Mouse (Mus musculus) lung, embryonic 15.5 days (tissue): ENCODE measurements around the gene Mettl7a1. TPM values are rescaled to one million over a fixed set of nuclear protein-coding genes. Genes with fewer than 3 reads are reported as not detected.
A peak's percentile ranks its signal among the peaks of the same experiment; 100 is the strongest.
"Not testable (repeated sequence)": the region's sequence is repeated elsewhere in the genome, so short reads cannot be mapped to it uniquely, and the experiment has no call there.

Experiments used
- ATAC-seq: fragments of 200-750 bp; cut with Nextera tagmentation; 2 replicates; pipeline ENCODE4 v1.8.0; 2017; ENCODE audit warnings: moderate number of reproducible peaks, borderline replicate concordance; ENCODE audit not compliant: low FRiP score, low TSS enrichment; ENCODE audit errors: extremely low read depth
- H3K27ac ChIP-seq: fragments of 300-500 bp; sonication (generic); 2 replicates; pipeline ENCODE4 v1.5.1; 2015; ENCODE audit warnings: moderate library complexity, mild to moderate bottlenecking, inconsistent platforms
- H3K27me3 ChIP-seq: fragments of 300-500 bp; sonication (generic); 2 replicates; pipeline ENCODE4 v1.6.1; 2015; ENCODE audit warnings: inconsistent platforms
- H3K36me3 ChIP-seq: fragments of 300-500 bp; sonication (generic); 2 replicates; pipeline ENCODE4 v1.6.1; 2015; ENCODE audit warnings: inconsistent platforms
- H3K4me1 ChIP-seq: fragments of 300-500 bp; sonication (generic); 2 replicates; pipeline ENCODE4 v1.6.1; 2015; ENCODE audit warnings: inconsistent platforms
- H3K4me2 ChIP-seq: fragments of 300-500 bp; sonication (generic); 2 replicates; pipeline ENCODE4 v1.6.1; 2015; ENCODE audit warnings: inconsistent platforms, mild to moderate bottlenecking, moderate library complexity
- H3K4me3 ChIP-seq: fragments of 300-500 bp; sonication (generic); 2 replicates; pipeline ENCODE4 v1.5.1; 2015; ENCODE audit warnings: mild to moderate bottlenecking, inconsistent platforms
- H3K9ac ChIP-seq: fragments of 300-500 bp; sonication (generic); 2 replicates; pipeline ENCODE4 v1.6.1; 2015; ENCODE audit warnings: inconsistent platforms
- H3K9me3 ChIP-seq: fragments of 300-500 bp; sonication (generic); 2 replicates; pipeline ENCODE4 v1.6.1; 2016; ENCODE audit warnings: inconsistent platforms
- WGBS: fragments of 180-500 bp; shearing (Covaris S2); methylation state at CpG from one replicate; pipeline ENCODE4 v1.1.7; 2015; 5-methylcytosine and 5-hydroxymethylcytosine counted together
- polyA plus RNA-seq: library from polyadenylated mRNA; unstranded; fragments of >200 nt; fragmentation: Nextera tagmentation; extraction: Ambion mirVana; gene quantifications from 2 replicates; pipeline ENCODE4 v1.2.1, GENCODE M21; 2015

The Mettl7a1 gene
- polyA plus RNA-seq, 1 experiment from 2014 or later = 9.4 TPM

DNA sequence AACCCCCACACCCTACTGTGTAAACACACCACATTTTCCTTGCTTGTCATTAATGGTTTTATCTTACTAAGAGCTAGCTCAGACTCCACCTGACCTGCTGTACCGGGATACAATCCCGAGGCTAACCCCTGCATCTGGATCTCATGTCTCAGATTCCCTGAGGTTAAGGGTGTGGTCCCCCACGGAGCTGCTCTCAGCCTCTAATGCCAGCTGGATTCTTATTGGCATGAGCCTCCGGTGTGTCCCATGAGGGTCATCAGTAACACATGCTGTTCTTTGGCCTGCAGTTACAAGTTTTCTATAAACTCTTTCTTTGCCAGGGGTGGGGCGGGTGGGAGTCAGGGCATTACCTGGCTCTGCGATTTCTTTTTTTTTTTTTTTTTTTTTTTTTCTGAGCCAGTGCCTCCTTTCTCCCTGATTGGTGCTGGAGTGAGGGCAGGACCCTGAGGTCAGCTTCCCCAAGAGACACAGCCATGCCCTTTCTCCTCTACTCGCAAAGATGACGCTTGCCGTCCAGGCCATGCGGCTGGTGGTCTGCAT, 48.8 kb downstream of the Mettl7a1 start, which contains the start of the genes Methig1 and Mettl7a2:
TSS of gene Methig1 (plus strand) at position 439 of the 540 bp plus-strand sequence.
TSS of gene Mettl7a2 (plus strand) at position 490 of the 540 bp plus-strand sequence.
- Histone ChIP-seq H3K4me3 (no peak within 1 kb of the TSS), H3K9me3 (no peaks in the 10 kb centered on the region), H3K4me1 (0 out of 2 replicates have a peak, but pooled peaks cover 7% of the 10 kb centered on the region), H3K27me3 (no peaks in the 10 kb centered on the region), H3K4me2 (no peak within 1 kb of the TSS), H3K36me3 (no peaks in the 10 kb centered on the region), H3K27ac (no peak within 1 kb of the TSS), H3K9ac (no peak within 1 kb of the TSS)
- 78% methylated on average over 10 of the region's 10 CpGs for WGBS
- ATAC-seq = no peak

- H3K36me3 ChIP-seq, H3K9me3 ChIP-seq, ATAC-seq, H3K4me2 ChIP-seq, H3K27me3 ChIP-seq, H3K4me3 ChIP-seq, H3K4me1 ChIP-seq, H3K27ac ChIP-seq, H3K9ac ChIP-seq: not testable (repeated sequence)
- 89% methylated on average over 19 of the region's 22 CpGs for WGBS
Observed at GRCm38 (mm10) chr15:100353399-100353798, 49.5 kb downstream of the Mettl7a1 start.

DNA sequence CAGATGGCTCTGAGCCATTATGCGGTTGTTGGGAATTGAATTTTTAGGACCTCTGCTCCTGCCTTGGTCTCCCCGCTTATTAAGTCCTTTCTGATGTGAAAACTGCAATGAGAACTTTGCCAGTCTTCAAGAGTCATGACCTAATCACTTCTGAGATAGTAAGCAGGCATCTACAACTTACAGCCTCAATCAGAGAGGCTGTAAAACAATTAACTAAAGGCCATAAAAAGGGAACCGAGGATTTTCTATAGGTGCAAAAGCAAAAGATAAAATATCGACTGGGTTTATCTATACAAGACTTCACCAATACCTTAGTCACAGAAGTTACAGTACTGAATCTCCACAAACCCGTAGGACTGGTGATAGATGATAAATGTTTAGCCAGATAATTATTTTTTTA, 51.9 kb downstream of the Mettl7a1 start:
- no peak overlapping the region for H3K27ac ChIP-seq
- no peak overlapping the region for H3K4me3 ChIP-seq
- H3K9me3 ChIP-seq = no peaks in the 10 kb centered on the region
- H3K27me3 ChIP-seq = no peaks in the 10 kb centered on the region
- H3K4me1 ChIP-seq = 0 out of 2 replicates have a peak, but pooled peaks cover 7% of the 10 kb centered on the region
- H3K4me2 ChIP-seq = no peak overlapping the region
- WGBS = 72% methylated on average over 5 of the region's 5 CpGs
- H3K9ac ChIP-seq = no peak overlapping the region
- no peaks in the 10 kb centered on the region for H3K36me3 ChIP-seq
- ATAC-seq = no peak

GRCm38 (mm10) chr15:100364242-100364641, 60.3 kb downstream of the Mettl7a1 start, which contains the start of gene Higd1c:
Gene Higd1c, plus strand, starts transcription at chr15:100364542.
- WGBS = 42% methylated on average over 7 of the region's 7 CpGs
- Histone ChIP-seq H3K36me3 (no peaks in the 10 kb centered on the region), H3K9me3 (no peaks in the 10 kb centered on the region), H3K4me3 (no peak within 1 kb of the TSS), H3K27me3 (no peaks in the 10 kb centered on the region), H3K4me2 (no peak within 1 kb of the TSS), H3K27ac (no peak within 1 kb of the TSS), H3K9ac (no peak within 1 kb of the TSS), H3K4me1 (no peaks in the 10 kb centered on the region)
- ATAC-seq = no peak

- H3K9ac ChIP-seq, H3K4me3 ChIP-seq, H3K27ac ChIP-seq, H3K4me1 ChIP-seq, H3K27me3 ChIP-seq, H3K36me3 ChIP-seq, ATAC-seq, H3K9me3 ChIP-seq, H3K4me2 ChIP-seq: not testable (repeated sequence)
- WGBS = 64% methylated on average over 9 of the region's 9 CpGs
Observed at GRCm38 (mm10) chr15:100365967-100366366, 62.0 kb downstream of the Mettl7a1 start.

DNA sequence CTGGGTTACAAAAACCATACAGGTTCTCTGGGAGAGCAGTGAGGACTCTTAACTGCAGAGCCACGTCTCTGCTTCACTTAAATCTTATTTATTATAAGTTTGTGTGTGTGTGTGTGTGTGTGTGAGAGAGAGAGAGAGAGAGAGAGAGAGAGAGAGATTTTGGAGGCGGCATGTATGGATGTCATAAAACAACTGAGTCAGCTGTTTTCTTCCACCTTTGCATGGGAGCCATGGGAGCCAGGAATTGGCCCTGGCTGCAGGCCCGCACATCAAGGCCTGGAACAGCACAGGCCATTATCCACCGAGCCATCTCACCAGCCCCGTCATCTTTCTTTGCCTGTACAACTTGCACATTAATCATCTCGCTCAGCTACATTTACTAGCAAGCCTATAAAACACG, 63.2 kb downstream of the Mettl7a1 start:
- no peaks in the 10 kb centered on the region for H3K9me3 ChIP-seq
- no peak overlapping the region for H3K4me3 ChIP-seq
- ATAC-seq = no peak
- H3K36me3 ChIP-seq = no peaks in the 10 kb centered on the region
- H3K9ac ChIP-seq = no peak overlapping the region
- 67% methylated on average over 7 of the region's 7 CpGs for WGBS
- H3K4me1 ChIP-seq = no peaks in the 10 kb centered on the region
- no peak overlapping the region for H3K4me2 ChIP-seq
- no peak overlapping the region for H3K27ac ChIP-seq
- no peaks in the 10 kb centered on the region for H3K27me3 ChIP-seq

DNA sequence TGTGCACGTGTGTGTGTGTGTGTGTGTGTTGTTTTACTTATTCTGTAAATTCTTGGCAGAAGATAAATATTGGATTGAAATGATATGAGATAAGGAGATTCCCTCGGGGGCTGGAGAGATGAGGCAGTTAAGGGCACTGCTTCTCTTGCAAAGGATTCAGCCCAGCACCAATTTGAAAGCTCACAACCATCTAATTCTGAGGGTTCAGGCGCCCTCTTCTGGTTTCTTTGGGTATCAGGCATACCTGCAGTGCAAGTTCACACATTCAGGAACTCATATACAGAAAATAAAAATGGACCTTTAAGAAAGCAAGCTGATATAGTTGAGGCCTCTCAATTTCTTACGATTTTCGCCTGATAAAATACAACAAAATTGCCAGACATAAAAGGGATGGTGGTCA, 71.1 kb downstream of the Mettl7a1 start:
- Histone ChIP-seq H3K27me3 (no peaks in the 10 kb centered on the region), H3K36me3 (no peaks in the 10 kb centered on the region), H3K9me3 (no peaks in the 10 kb centered on the region), H3K4me2 (no peak overlapping the region), H3K9ac (no peak overlapping the region), H3K27ac (no peak overlapping the region), H3K4me1 (no peaks in the 10 kb centered on the region), H3K4me3 (no peak overlapping the region)
- WGBS = 22% methylated on average over 5 of the region's 5 CpGs
- no peak for ATAC-seq

DNA sequence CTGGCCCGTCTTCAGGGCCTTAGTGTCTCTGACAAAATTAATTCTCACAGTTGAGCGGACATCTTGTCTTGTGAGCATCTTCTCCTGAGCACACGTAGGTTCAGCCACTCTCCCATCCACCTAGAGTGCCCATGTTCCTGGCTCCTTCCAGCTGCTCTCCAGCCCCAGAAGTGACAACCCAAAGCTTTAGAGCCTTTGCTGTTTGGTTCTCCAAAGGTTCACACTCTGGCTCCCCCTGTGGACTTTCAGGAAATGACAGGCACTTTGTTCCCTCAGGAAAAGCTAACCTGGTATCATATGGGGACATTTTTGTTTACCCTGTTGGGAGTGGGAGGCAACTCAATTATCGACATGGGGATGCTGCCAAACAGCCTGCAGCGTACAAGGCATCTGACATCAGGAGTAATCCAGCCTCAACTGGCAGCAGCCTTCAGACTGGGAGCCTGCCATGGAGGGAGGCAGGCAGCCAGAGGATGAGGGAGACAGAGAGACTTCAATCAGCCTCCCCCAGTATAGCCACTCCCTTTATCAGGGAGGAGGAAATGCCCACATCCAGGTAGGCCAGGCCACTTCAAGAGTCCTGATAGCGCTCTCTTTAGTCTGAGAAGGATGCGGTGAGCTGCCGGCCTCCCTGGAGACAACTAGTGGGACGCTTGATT, 74.0 kb downstream of the Mettl7a1 start:
- not testable (repeated sequence) for H3K36me3 ChIP-seq, H3K9me3 ChIP-seq, H3K9ac ChIP-seq, H3K4me3 ChIP-seq, H3K4me1 ChIP-seq, H3K27ac ChIP-seq, H3K4me2 ChIP-seq, H3K27me3 ChIP-seq
- 11% methylated on average over 3 of the region's 9 CpGs for WGBS
- peak; percentile 41; the same call in 1 of the 2 replicates for ATAC-seq

Other genes with a start within 250 kb of the Mettl7a1 start
- 50.4 and 54.4 TPM in 2 replicates for gene Atf1, start 76.3 kb upstream of the Mettl7a1 start, polyA plus RNA-seq
- gene Tmprss12, start 23.3 kb upstream of the Mettl7a1 start, polyA plus RNA-seq = not detected in 2 replicates
- gene Mettl7a3, start 30.8 kb downstream of the Mettl7a1 start, polyA plus RNA-seq = not detected in 2 replicates
- 0.10 TPM in 1 of 2 replicates, not detected in the other for gene Methig1, start 49.0 kb downstream of the Mettl7a1 start, polyA plus RNA-seq
- gene Mettl7a2, start 49.1 kb downstream of the Mettl7a1 start, polyA plus RNA-seq = not detected in 2 replicates
- gene Higd1c, start 60.4 kb downstream of the Mettl7a1 start, polyA plus RNA-seq = not detected in 2 replicates
- 0.06 and 0.09 TPM in 2 replicates for gene Gm5475, start 118.0 kb downstream of the Mettl7a1 start, polyA plus RNA-seq
- gene Slc11a2, start 120.9 kb downstream of the Mettl7a1 start, polyA plus RNA-seq = 20.3 and 26.0 TPM in 2 replicates
- gene Letmd1, start 164.9 kb downstream of the Mettl7a1 start, polyA plus RNA-seq = 19.5 and 21.5 TPM in 2 replicates
- 12.5 and 12.7 TPM in 2 replicates for gene Csrnp2, start 191.3 kb downstream of the Mettl7a1 start, polyA plus RNA-seq
- gene Tfcp2, start 247.9 kb downstream of the Mettl7a1 start, polyA plus RNA-seq = 24.1 and 27.3 TPM in 2 replicates